Mouse (Mus musculus): ENCODE data around the gene Lmna. TPM values are rescaled to one million over a fixed set of nuclear protein-coding genes. Genes with fewer than 3 reads are reported as not detected.

The Lmna gene
- polyA plus RNA-seq, 1 experiment from 2014 or later = 267 TPM

DNA sequence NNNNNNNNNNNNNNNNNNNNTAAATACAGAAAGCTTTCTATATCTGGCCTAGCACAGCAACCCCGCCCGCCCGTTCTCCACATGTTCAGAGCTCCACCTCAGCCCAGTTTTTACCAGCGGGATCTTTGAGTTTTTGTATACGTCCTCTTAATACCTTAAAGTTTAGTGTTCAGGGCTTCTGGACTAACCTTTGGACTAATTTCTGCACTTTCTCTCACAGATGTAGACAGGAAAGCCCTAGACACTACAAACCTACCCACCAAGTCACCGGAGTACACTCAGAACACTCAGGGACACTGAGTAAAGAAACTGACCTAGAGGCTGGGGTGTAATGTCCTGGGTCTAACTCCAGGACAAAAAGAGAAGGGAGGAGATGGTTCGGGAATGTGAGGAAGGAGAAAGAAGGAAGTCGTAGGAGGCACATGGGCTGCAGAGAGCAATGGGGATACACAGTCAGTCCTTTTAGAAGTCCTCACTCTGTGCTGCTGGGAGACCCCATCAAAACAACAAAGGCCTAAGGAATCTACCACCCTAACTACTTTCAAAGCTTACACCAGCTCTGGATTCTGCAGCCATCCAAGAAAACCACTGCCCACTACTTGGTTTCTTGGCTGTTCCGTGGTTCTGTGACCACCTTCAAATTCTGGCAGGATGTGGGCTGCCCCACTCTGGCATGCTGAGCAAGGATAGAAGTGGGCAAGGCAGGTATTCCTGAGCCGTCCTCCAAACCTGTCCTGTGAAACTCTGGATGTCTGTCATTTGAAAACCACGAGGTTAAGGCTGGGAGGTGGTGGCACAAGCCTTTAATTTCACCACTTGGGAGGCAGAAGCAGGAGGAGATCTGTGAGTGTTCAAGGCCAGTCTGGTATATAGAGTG is 15.8 kb downstream of the Lmna start:
- peaks cover 3% of the 10 kb centered on the region; the same call in 1 of the 2 replicates for H3K36me3 ChIP-seq (ENCODE audit: control insufficient read depth, insufficient read depth, low read length)
- H3K4me2 ChIP-seq (replicated peaks; ENCODE audit: low read depth) = peak overlapping the region; percentile 86
- no peak overlapping the region for H3K4me3 ChIP-seq (ENCODE audit: low read depth, low read length)
- H3K9me3 ChIP-seq (ENCODE audit: control insufficient read depth, low read length) = no peaks in the 10 kb centered on the region
- 36% methylated on average over 11 of the region's 11 CpGs for WGBS
- no peak for DNase-seq (ENCODE audit: low spot score)
- no peaks in the 10 kb centered on the region for H3K27me3 ChIP-seq (ENCODE audit: control insufficient read depth, insufficient read depth, low read length)
- ATAC-seq (ENCODE audit: low FRiP score, low TSS enrichment) = no peak
- TF ChIP-seq EP300 (optimal IDR thresholded peaks at IDR 0.05) (no peak), CTCF (IDR thresholded peaks at IDR 0.05; ENCODE audit: low read depth) (no peak)
- H3K9ac ChIP-seq (ENCODE audit: low read length) = peak overlapping the region; percentile 63
- H3K4me1 ChIP-seq (replicated peaks; ENCODE audit: control insufficient read depth, insufficient read depth) = peaks cover 35% of the 10 kb centered on the region
- H3K27ac ChIP-seq (replicated peaks) = peak overlapping the region; percentile 99

DNA sequence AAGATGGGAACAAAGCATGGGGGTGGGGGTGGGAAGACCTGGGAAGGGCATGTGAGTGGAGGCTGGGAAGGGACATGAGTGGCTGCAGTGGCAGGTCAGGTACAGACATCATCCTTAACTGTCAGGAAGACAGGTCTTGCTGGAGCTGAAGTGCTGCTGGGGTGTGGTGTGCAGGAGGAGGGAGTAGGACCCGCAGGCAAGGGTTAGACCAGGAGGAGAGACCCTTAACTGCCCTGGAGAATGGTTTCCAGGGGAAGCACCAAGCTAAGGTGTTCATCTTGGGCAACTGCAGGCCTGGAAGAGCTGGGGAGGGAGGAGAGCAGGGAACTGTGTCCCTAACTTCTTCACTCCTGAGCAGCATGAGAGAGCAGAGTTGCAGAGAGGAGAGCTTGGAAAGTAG is 22.4 kb downstream of the Lmna start:
- no peaks in the 10 kb centered on the region for H3K9me3 ChIP-seq (ENCODE audit: control insufficient read depth, low read length)
- 50% methylated on average over 1 of the region's 1 CpGs for WGBS
- no peaks in the 10 kb centered on the region for H3K27me3 ChIP-seq (ENCODE audit: control insufficient read depth, insufficient read depth, low read length)
- no peak overlapping the region for H3K4me3 ChIP-seq (ENCODE audit: low read depth, low read length)
- H3K36me3 ChIP-seq (ENCODE audit: control insufficient read depth, insufficient read depth, low read length) = peaks cover 40% of the 10 kb centered on the region
- H3K27ac ChIP-seq (replicated peaks) = no peak overlapping the region
- TF ChIP-seq CTCF (IDR thresholded peaks at IDR 0.05; ENCODE audit: low read depth) (no peak), EP300 (optimal IDR thresholded peaks at IDR 0.05) (no peak)
- H3K9ac ChIP-seq (ENCODE audit: low read length) = no peak overlapping the region
- DNase-seq (ENCODE audit: low spot score) (no peak), ATAC-seq (ENCODE audit: low FRiP score, low TSS enrichment) (no peak)
- H3K4me1 ChIP-seq (replicated peaks; ENCODE audit: control insufficient read depth, insufficient read depth) = peaks cover 19% of the 10 kb centered on the region
- no peak overlapping the region for H3K4me2 ChIP-seq (replicated peaks; ENCODE audit: low read depth)

DNA sequence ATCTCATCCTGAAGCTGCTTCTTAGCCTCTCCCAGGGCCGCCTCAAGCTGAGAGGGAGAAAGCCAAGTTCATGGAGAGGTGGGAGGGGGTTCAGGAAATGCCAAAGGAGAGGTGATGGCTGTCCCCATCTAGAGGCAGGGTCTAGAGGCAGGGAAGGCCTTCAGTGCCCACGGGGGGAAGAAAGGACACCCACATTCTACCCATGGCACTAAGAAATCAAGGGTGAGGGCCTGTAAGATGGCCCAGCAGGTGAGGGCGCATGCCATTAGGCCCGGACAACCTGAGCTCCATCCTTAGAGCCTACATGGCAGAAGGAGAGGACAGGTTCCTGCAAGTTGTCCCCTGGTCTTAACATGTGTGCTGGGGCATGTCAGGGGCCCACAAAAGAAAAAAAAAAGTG is 22.9 kb downstream of the Lmna start:
- TF ChIP-seq CTCF (IDR thresholded peaks at IDR 0.05; ENCODE audit: low read depth) = no peak
- TF ChIP-seq EP300 (optimal IDR thresholded peaks at IDR 0.05) = no peak

DNA sequence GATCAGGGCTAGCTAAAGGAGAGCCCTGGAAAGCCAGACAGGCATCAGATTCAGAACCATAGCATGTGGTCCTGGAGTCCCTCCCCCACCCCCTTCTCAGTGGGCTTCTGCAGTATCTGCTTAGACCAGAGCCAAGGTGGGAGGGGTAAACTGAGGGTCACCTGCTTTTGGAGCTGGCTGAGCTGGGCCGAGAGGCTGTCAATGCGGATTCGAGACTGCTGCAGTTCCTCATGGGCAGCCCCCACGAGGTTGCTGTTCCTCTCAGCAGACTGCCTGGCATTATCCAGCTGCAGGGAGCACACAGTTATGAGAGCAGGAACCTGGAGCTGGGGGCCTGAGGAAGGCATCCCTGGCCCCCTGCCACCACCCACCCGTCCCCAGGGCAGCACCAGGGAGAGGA is 23.7 kb downstream of the Lmna start:
- no peak overlapping the region for H3K4me3 ChIP-seq (ENCODE audit: low read depth, low read length)
- H3K4me1 ChIP-seq (replicated peaks; ENCODE audit: control insufficient read depth, insufficient read depth) = peaks cover 16% of the 10 kb centered on the region
- H3K36me3 ChIP-seq (ENCODE audit: control insufficient read depth, insufficient read depth, low read length) = peaks cover 51% of the 10 kb centered on the region
- no peak overlapping the region for H3K4me2 ChIP-seq (replicated peaks; ENCODE audit: low read depth)
- no peak overlapping the region for H3K9ac ChIP-seq (ENCODE audit: low read length)
- H3K9me3 ChIP-seq (ENCODE audit: control insufficient read depth, low read length) = no peaks in the 10 kb centered on the region
- H3K27ac ChIP-seq (replicated peaks) = no peak overlapping the region
- no peak for DNase-seq (ENCODE audit: low spot score)
- no peak for ATAC-seq (ENCODE audit: low FRiP score, low TSS enrichment)
- WGBS = 76% methylated on average over 5 of the region's 5 CpGs
- no peaks in the 10 kb centered on the region for H3K27me3 ChIP-seq (ENCODE audit: control insufficient read depth, insufficient read depth, low read length)
- TF ChIP-seq EP300 (optimal IDR thresholded peaks at IDR 0.05) (no peak), CTCF (IDR thresholded peaks at IDR 0.05; ENCODE audit: low read depth) (no peak)

More for the DNA sequence above, 22.9 kb downstream of the Lmna start:
- no peak overlapping the region for H3K9ac ChIP-seq (ENCODE audit: low read length)
- no peak for DNase-seq (ENCODE audit: low spot score)
- H3K9me3 ChIP-seq (ENCODE audit: control insufficient read depth, low read length) = no peaks in the 10 kb centered on the region
- WGBS = 81% methylated on average over 4 of the region's 4 CpGs
- H3K27ac ChIP-seq (replicated peaks) = no peak overlapping the region
- H3K4me1 ChIP-seq (replicated peaks; ENCODE audit: control insufficient read depth, insufficient read depth) = peaks cover 19% of the 10 kb centered on the region
- no peaks in the 10 kb centered on the region for H3K27me3 ChIP-seq (ENCODE audit: control insufficient read depth, insufficient read depth, low read length)
- peaks cover 45% of the 10 kb centered on the region for H3K36me3 ChIP-seq (ENCODE audit: control insufficient read depth, insufficient read depth, low read length)
- no peak for ATAC-seq (ENCODE audit: low FRiP score, low TSS enrichment)
- no peak overlapping the region for H3K4me3 ChIP-seq (ENCODE audit: low read depth, low read length)
- no peak overlapping the region for H3K4me2 ChIP-seq (replicated peaks; ENCODE audit: low read depth)

DNA sequence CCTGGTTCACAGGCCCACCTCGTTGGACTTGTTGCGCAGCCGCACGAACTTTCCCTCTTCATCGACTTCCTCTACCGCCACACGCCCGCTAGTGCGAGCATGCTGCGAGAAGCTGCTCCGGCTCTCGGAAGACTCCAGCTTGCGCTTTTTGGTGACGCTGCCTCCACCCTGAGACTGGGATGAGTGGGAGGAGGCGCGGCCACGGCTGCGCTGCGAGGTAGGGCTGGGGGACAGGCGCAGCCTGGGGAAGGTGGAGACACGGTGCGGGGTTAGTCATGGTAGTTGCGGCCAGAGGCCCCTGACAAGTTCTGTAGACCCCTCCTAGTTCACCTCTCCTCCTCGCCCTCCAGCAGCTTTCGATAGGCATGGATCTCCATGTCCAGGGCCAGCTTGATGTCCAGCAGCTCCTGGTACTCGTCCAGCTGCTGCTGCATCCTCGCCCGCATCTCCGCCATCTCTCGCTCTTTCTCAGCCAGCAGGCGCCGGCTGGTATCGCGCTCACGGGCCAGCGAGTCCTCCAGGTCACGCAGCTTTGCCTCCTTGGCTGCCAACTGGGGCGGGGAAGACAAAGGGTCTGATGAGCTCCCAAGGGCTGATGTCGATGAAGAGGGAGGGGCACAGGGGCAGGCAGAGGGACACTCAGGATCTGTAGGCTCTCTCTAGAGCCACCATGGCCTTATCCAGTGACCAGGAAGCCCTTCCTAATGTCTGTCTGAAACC is 25.0 kb downstream of the Lmna start:
- no peak for DNase-seq (ENCODE audit: low spot score)
- 56% methylated on average over 38 of the region's 39 CpGs for WGBS
- no peak overlapping the region for H3K27ac ChIP-seq (replicated peaks)
- H3K9ac ChIP-seq (ENCODE audit: low read length) = no peak overlapping the region
- no peaks in the 10 kb centered on the region for H3K9me3 ChIP-seq (ENCODE audit: control insufficient read depth, low read length)
- H3K27me3 ChIP-seq (ENCODE audit: control insufficient read depth, insufficient read depth, low read length) = no peaks in the 10 kb centered on the region
- no peak for ATAC-seq (ENCODE audit: low FRiP score, low TSS enrichment)
- H3K36me3 ChIP-seq (ENCODE audit: control insufficient read depth, insufficient read depth, low read length) = peaks cover 51% of the 10 kb centered on the region
- no peak overlapping the region for H3K4me2 ChIP-seq (replicated peaks; ENCODE audit: low read depth)
- H3K4me1 ChIP-seq (replicated peaks; ENCODE audit: control insufficient read depth, insufficient read depth) = peaks cover 9% of the 10 kb centered on the region
- no peak overlapping the region for H3K4me3 ChIP-seq (ENCODE audit: low read depth, low read length)
- TF ChIP-seq CTCF (IDR thresholded peaks at IDR 0.05; ENCODE audit: low read depth) = no peak
- no peak for TF ChIP-seq EP300 (optimal IDR thresholded peaks at IDR 0.05)

Measured in stomach, postnatal 0 days (tissue).